ENCODE assay signal across 17 mouse cellular contexts in genomic region chr14:69485466-69486135, GRCm38 (mm10). TPM values are rescaled to one million over a fixed set of nuclear protein-coding genes. Genes with fewer than 3 reads are reported as not detected.
"Had no signal": no experiment of that assay in that cellular context is flagged by ENCODE, and none has a peak within 500 bp of the region (broad histone marks: within the 10 kb centered on the region; RNA-seq: fewer than 3 reads in every experiment).

No protein-coding gene starts in this region.

RNA-seq across cellular contexts. Expression of gene Gm16867, which starts 17.6 kb away (rescaled TPM):
- total RNA-seq: liver, adult 2 months had no signal
- polyA plus RNA-seq: kidney, embryonic 15.5 days; limb, embryonic 11.5 days; limb, embryonic 14.5 days; lung, embryonic 14.5 days; midbrain, embryonic 10.5 days; midbrain, embryonic 13.5 days; midbrain, embryonic 16.5 days; neural tube, embryonic 11.5 days; neural tube, embryonic 14.5 days; stomach, embryonic 14.5 days; thymus, postnatal 0 days had no signal

RNA-seq across cellular contexts. Expression of gene Gm27179, which starts 26.7 kb away (rescaled TPM):
- total RNA-seq: layer of hippocampus, adult 8-10 months; layer of hippocampus, postnatal 10 days; layer of hippocampus, postnatal 36 days; left cerebral cortex, adult 2 months; left cerebral cortex, postnatal 36 days; liver, adult 2 months had no signal
- polyA plus RNA-seq: kidney, embryonic 15.5 days; limb, embryonic 11.5 days; limb, embryonic 14.5 days; liver, adult 2 months; lung, embryonic 14.5 days; midbrain, embryonic 10.5 days; midbrain, embryonic 13.5 days; midbrain, embryonic 16.5 days; neural tube, embryonic 11.5 days; neural tube, embryonic 14.5 days; stomach, embryonic 14.5 days; thymus, postnatal 0 days had no signal
